Mouse (Mus musculus) T-helper 17 cell (primary cell): ENCODE data around the gene Vmn2r53.

ENCODE experiments used
- in situ Hi-C, 2 experiments: fragments of 300-600 bp; cut with MboI, MseI; formaldehyde crosslinking; loops; 1 replicate in 1 of 2; 2 replicates in 1 of 2; pipeline ENCODE4 v1.15.1; 2025; ENCODE audit warnings: high pct_unique_total_duplicates in 2 of 2

Vmn2r53 gene

GRCm38 (mm10) chr7:12608688-12609087, at the start of gene Vmn2r53:
Gene Vmn2r53, minus strand, starts transcription at chr7:12608788.
- in situ Hi-C loops = no loop called here

- in situ Hi-C loops = loop anchor here in 1 of 2 experiments (5.0 kb wide), 1 partner anchor 47 kb away; the partner anchor contains the start of gene Vmn2r55
Measured at GRCm38 (mm10) chr7:12640219-12640618, 31.6 kb upstream of the Vmn2r53 start, which contains the start of gene Vmn2r54. Gene Vmn2r54, minus strand, starts transcription at chr7:12640319.
